Mouse (Mus musculus): ENCODE data around the gene 1700067K01Rik. TPM values are rescaled to one million over a fixed set of nuclear protein-coding genes. Genes with fewer than 3 reads are reported as not detected.
A peak's percentile ranks its signal among the peaks of the same experiment; 100 is the strongest.

Gene 1700067K01Rik
- total RNA-seq, 4 experiments from 2014 or later = not detected

DNA sequence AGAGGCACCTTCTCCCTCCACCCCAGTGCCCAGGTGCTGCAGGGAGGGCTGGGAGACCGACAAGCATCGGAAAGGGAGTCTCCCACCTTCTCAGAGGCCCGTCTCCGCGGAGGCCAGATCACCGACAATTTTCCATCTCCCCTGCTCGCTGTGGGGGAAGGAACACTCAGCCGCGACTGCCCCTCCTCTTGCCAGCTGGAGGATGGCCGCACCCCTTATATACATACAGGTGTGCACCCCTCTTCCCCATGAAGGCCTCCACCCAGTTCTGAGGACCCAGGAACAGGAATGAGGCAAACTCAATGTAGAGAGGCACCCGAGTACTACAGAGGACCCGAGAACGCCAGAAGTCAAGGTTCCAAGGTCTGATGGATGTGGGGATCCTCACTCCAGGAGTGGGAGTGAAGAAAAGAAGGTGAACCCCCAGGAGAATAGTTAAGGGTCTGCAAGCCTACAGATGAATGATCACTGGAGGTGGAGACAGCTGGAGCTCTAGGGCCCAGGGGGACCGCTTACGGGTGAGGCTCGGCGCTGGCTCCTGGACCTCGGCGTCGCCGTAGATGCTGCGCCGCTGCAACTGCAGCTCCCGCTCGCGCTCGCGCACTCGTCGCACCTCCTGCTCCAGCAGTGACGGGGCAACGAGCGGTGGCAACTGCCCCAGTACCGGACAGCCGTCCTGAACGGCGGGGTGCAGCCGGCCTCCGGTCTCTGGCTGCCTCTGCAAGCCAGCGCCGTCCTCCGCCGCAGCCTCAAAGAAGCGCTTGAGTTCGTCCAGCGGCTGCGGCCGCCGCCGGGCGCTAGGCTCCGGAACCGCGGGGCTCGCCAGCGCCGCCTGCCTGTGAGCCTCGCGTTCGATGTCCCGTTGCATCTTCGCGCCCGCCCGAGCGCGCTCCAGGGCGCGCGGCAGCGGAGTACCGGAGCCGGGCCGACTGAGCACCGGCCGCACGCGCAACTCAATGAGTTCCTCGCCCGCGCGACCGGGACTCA lies 9.6 kb downstream of the 1700067K01Rik start:
- DNase-seq (ENCODE audit: low spot score in 2 of 2) = peak in 1 of 2 experiments; percentile 64

DNA sequence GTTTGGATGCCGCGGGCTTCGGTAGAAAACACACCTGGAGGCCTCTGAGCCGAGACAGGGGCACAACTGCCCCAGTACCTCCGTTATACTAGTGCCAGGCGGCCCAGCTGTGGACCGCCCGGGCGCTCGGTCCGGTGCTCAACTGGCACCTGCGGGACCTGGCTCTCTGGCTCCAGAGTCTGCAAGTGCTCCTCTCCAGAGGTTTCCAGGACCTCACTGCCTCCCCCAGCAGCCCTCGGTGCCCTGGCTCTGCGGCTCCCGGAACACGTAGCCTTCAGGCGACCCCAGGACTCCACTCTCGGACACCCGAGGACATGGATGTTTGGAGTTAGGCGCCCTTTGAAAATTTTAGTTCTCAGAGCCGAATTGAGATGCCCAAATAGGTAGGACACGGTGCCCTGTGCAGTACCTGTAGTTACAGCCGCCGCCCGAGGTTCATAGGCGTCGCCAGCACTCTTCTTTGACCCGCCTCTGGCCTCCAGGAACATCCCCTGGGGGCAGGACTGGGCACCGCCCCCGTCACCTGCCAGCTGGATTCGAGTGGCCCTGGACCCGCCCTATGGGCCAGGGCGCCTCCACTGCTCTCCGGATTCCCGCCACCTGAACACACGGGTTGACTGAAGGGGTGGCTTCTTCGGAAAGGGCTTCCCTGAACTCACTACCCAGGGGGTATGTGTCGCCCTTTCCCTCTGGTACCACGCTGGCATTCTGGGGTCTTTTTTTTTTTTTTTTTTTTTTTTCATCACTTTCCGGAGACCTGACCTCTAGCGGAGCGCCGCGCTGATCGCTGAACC lies 10.6 kb downstream of the 1700067K01Rik start, which contains the start of gene 2210011C24Rik:
Gene 2210011C24Rik (minus strand): TSS at position 467 of the 794 bp plus-strand sequence.
- no peak for DNase-seq (ENCODE audit: low spot score in 2 of 2)

DNA sequence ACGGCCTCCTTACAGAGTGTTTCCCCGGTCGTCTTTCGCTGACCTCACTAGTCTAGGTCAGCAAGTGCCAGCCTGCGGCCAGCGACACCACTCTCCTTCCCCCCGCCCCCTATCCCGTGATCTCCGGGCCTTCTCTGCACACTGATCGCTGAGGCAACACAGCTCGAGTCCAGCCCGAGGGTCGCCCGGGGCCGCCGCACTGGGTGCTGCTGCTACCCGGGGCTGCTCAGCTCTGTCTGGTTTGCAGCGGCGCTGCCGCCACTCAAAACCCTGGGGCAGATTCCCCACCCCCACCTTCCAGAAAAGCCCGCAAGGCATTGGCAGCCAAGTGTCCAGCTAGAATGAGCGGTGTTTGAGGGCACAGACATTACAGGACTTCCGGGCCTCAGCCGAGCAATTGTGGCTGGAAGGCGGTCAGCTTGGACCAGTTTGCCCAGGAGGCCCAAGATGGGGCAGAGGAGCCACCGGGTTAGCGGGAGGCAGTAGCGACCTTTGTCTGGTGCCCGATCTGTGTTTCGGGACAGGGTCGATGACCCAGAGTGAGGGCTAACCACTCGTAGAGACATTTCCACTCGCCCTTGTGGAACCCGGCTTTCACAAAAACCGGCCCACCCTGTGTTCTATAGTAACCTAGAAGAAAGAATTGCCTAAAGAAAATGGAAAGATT lies 11.3 kb downstream of the 1700067K01Rik start:
- DNase-seq (ENCODE audit: low spot score in 2 of 2) = no peak

DNA sequence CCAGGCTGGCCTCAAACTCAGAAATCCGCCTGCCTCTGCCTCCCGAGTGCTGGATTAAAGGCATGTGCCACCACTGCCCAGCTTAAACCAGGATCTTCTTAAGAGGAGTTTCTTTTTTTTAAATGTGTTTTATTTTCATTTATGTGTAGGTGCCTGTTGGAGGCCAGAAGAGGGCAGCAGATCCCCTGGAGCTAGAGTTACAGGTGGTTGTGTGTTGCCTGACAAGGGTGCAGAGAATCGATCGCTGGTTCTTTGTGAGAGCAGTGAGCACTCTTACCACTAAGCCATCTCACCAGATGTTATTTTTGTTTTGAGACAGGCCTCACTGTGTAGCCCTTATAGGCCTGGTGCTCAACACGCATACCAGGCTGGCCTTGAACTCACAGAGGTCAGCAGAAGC lies 14.5 kb downstream of the 1700067K01Rik start:
- DNase-seq (ENCODE audit: low spot score in 2 of 2) = no peak

DNA sequence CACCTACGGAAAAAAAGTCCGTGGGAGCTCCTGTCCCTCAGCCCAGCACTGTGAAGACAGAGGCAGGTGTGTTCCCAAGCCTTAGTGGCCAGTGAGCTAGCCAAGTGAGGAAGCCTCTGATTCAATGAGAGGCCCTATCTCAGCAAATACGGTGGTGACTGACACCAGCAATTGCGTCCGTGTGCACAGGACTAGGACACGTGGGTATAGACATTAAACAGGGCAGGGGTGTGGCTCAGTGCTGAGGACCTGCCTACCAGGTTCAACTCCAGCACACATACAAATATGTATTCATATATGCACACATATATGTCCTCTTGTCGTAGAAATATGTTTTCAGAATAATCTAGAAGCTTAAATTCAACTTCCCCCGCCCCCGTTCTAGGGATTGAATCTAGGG lies 18.4 kb downstream of the 1700067K01Rik start:
- no peak for DNase-seq (ENCODE audit: low spot score in 2 of 2)

- no peak for DNase-seq (ENCODE audit: low spot score in 2 of 2)
Observed at GRCm38 (mm10) chr8:84021096-84021495, 19.8 kb downstream of the 1700067K01Rik start, which contains the start of gene Palm3. Gene Palm3, plus strand, starts transcription at chr8:84021471.

DNA sequence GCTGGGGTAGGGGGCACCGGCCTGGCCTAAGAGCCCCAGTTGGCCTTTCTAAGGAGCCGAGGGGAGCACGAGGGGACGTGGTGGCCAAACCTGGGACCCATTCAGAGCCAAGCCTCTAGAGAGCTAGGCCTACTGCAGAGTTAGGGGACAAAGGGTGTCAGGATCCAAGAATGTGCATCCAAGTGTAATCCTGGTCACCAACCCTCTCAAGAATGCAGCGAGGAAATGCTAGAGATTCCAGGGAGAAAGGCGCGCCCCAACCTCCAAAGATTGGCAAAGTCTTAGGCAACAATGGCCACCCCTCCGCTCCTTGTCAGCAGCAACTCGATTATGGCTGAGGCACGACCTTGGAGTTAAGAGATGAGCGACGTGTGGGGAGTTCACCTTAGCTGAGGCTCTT lies 20.3 kb downstream of the 1700067K01Rik start:
- no peak for DNase-seq (ENCODE audit: low spot score in 2 of 2)

DNA sequence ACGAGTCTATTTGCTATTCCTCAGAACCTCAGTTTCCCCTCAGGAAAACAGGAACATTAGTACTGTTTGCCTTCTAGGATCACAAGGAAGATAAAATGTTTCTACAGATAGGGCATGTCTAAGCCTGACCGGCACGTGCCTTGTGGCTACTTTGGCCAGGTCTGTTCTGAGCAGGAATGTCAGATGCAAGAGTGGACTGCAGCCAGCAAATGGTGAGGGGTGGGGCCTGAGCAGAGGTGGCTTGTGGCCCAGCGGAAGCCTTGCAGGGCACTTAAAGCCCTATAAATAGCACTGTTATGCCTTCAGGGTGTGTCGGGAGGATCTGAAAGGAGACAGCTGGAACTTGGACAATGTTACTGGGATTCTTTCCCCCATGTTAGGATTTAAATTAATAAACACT lies 21.8 kb downstream of the 1700067K01Rik start:
- peak; percentile 54 to 72 for DNase-seq (ENCODE audit: low spot score in 2 of 2)

GRCm38 (mm10) chr8:84023631-84024030 lies 22.3 kb downstream of the 1700067K01Rik start:
- DNase-seq (ENCODE audit: low spot score in 2 of 2) = no peak

DNA sequence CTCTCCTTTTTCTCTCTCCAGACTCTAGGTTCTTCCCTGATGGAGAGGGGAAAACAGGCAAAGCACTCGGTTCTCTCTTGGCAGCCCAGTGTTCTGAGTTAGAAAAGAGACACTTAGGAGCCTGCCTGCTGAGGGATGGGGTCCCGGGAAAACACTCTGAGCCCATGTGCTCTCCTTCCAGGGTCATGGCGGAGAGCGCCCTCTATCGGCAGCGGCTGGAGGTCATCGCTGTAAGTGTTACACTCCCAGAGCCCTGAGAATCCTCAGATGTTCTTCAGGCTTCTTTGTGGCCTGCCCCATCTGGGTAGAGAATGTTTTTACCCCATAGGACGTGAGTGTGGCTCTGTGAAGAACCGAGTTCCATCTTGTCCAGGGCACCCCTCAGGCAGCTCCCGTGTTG lies 22.9 kb downstream of the 1700067K01Rik start:
- DNase-seq (ENCODE audit: low spot score in 2 of 2) = no peak

DNA sequence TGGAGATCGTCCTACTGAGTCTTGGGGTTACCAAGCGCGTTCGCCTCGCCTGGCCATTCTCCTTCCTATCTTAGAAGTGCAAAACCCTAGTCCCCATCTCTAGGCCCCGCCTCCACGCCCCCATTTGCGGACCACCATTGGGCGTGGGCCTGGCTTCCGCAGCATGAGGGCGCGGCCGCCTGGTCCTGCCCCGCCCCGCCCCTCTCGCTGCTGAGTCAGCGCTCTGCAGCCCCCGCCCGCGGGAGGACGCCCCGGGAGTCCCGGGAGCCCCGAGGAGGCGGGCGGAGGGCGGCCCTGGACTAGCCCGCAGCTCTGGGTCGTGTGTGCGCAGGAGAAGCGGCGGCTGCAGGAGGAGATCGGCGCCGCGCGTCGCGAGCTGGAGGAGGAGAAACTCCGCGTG lies 24.6 kb downstream of the 1700067K01Rik start:
- no peak for DNase-seq (ENCODE audit: low spot score in 2 of 2)

DNA sequence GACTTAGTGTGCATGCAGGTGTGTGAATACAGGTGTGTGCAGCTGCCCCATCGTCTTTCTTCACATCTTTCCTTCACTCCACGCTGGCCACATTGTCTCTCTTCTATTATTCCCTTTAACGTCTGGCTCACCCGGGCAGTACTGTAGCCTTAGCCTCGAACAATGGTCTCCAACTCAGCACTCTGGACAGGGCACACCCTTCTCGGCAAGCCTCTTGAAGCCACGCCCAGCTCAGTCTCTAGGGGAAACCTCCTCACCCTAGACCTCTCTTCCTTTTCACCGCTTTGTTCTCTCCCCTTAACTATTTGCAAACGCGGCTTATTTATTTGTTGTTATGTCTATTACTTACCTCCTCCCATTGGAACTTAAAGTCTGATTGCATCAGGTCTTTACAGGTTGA lies 26.1 kb downstream of the 1700067K01Rik start:
- DNase-seq (ENCODE audit: low spot score in 2 of 2) = no peak

DNA sequence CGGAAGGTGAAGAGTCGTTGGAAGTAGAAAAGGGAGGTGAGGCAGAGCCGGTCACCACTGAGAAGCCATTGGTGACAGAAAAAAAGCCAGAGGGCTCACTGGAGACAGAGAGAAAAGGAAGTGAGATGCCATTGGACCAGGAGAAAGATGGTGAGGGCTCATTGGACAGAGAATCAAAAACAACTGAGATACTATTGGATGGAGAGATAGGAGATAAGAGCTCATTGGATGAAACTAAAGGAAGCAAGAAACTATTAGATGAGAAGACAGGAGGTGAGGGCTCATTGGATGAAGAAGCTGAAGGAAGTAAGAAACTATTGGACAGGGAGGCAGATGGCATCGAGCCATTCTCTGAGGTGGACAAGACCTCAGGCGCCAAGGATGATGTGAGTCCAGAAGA lies 28.0 kb downstream of the 1700067K01Rik start:
- DNase-seq (ENCODE audit: low spot score in 2 of 2) = no peak

- DNase-seq (ENCODE audit: low spot score in 2 of 2) = no peak
Observed at GRCm38 (mm10) chr8:84032777-84033176, 31.5 kb downstream of the 1700067K01Rik start.

- DNase-seq (ENCODE audit: low spot score in 2 of 2) = peak in 1 of 2 experiments; percentile 37
Observed at GRCm38 (mm10) chr8:84038015-84038414, 36.7 kb downstream of the 1700067K01Rik start.

GRCm38 (mm10) chr8:84039050-84039449 lies 37.7 kb downstream of the 1700067K01Rik start:
- DNase-seq (ENCODE audit: low spot score in 2 of 2) = peak; percentile 60 to 69

DNA sequence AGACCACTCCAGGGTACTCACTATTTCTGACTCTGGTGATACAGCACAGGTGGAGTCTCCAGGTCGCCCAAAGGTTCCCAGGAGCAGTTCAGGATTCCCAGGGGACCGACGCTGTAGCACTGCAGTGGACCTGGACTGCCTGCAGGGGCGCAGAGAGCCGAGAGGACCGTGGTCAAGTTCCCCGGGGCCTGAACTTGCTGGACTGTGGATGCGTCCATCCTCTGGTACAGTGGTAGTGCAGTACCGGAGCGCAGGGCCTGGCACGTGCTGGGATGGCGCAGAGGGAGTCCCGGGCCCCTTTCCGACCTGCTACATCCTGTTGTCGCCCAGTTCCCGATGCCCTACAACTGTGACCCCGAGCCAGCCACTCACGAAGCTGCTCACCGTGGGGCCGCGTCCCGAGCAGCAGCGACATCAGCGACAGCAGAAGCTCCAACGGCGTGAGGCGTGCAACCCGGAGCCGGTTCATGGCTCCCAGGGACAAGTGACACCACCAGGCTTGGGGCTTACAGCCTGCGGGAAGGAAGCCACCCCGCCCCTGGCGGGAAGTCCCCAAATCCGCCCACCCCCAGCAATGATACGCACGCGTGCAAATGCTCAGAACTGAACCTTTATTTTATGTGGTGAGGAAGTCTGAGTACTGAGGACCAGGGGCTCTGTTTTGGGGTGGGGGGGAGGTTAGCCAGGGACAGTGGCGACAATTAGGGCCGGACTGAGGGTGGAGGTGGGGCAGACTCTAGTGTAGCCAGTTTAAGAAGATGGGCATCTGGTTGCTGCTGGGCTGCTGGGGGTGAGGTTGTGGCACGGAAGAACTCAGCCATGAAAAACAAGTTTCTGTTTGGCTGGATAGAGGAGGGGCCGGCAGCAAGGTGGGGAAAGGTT lies 41.0 kb downstream of the 1700067K01Rik start, which contains the start of gene Il27ra:
Gene Il27ra (minus strand): TSS at position 524 of the 882 bp plus-strand sequence.
- peak; percentile 41 to 51 for DNase-seq (ENCODE audit: low spot score in 2 of 2)

- no peak for DNase-seq (ENCODE audit: low spot score in 2 of 2)
Observed at GRCm38 (mm10) chr8:84042948-84043342, 41.6 kb downstream of the 1700067K01Rik start.

- DNase-seq (ENCODE audit: low spot score in 2 of 2) = no peak
Observed at GRCm38 (mm10) chr8:84044103-84044502, 42.8 kb downstream of the 1700067K01Rik start.

GRCm38 (mm10) chr8:84044900-84045299 lies 43.6 kb downstream of the 1700067K01Rik start, which contains the start of gene Rln3:
Gene Rln3, minus strand, starts transcription at chr8:84045000.
- DNase-seq (ENCODE audit: low spot score in 2 of 2) = no peak
